Comparison of ENCODE assay signal across 8 mouse cellular contexts in genomic region chr13:54425269-54425668, GRCm38 (mm10). TPM values are rescaled to one million over a fixed set of nuclear protein-coding genes. Genes with fewer than 3 reads are reported as not detected.
A peak's percentile ranks its signal among the peaks of the same experiment; 100 is the strongest.
DNase-seq lines count a peak whose midpoint lies in the region; ATAC-seq and TF ChIP-seq lines count a peak whose summit lies in the region.

No protein-coding gene starts in this region.

- intact Hi-C loops in left cerebral cortex, adult 2 months (cut with DNase I), result no loop called here

- H3K27ac ChIP-seq in liver, embryonic 16.5 days (ENCODE audit: low read length), result peak overlapping the region; percentile 66
- no peak overlapping the region for H3K27ac ChIP-seq in left cerebral cortex, adult 2 months

- no peak overlapping the region for H3K9ac ChIP-seq in liver, embryonic 16.5 days (ENCODE audit: low read depth, low read length)

- no peaks in the 10 kb centered on the region; the same call in 1 of the 2 replicates for H3K4me1 ChIP-seq in liver, embryonic 16.5 days (ENCODE audit: control insufficient read depth, low read depth, low read length)

- DNase-seq in retina, postnatal 1 day, result peak; percentile 29
- no peak for DNase-seq in retina, embryonic 14.5 days (ENCODE audit: low spot score)
- peak; percentile 86 for DNase-seq in kidney, adult 11 months
- peak; percentile 12 for DNase-seq in ovary, postnatal 36 days (ENCODE audit: low spot score)
- no peak for DNase-seq in left cerebral cortex, adult 2 months (ENCODE audit: extremely low spot score in 1 of 2, low spot score in 2 of 2)
- DNase-seq in cerebellum, adult 11-12 months, result no peak
- no peak for DNase-seq in cerebellum, adult 11 months

- H3K27me3 ChIP-seq in liver, embryonic 16.5 days (ENCODE audit: control insufficient read depth, insufficient read depth, low read depth, low read length), result no peaks in the 10 kb centered on the region

- H3K9me3 ChIP-seq in liver, embryonic 16.5 days (replicated peaks; ENCODE audit: control insufficient read depth, low read length), result no peaks in the 10 kb centered on the region

- H3K36me3 ChIP-seq in liver, embryonic 16.5 days (ENCODE audit: control insufficient read depth, insufficient read depth), result no peaks in the 10 kb centered on the region

- no peak for TF ChIP-seq CTCF in left cerebral cortex, adult 2 months (IDR thresholded peaks at IDR 0.05)

- H3K4me2 ChIP-seq in liver, embryonic 16.5 days (ENCODE audit: low read depth, low read length), result no peak overlapping the region

- 56% methylated on average over 2 of the region's 2 CpGs for whole genome bisulfite sequencing in liver, embryonic 16.5 days (ENCODE audit: insufficient replicate concordance)

- ATAC-seq in liver, embryonic 16.5 days (ENCODE audit: low read depth), result peak; percentile 94

- H3K4me3 ChIP-seq in liver, embryonic 16.5 days (ENCODE audit: low read depth, low read length), result no peak overlapping the region
- H3K4me3 ChIP-seq in left cerebral cortex, adult 2 months, result no peak overlapping the region

RNA-seq across cellular contexts. Expression of gene Thoc3, which starts 43.4 kb away (rescaled TPM):
- 33.4 and 37.6 TPM in 2 replicates for polyA plus RNA-seq in liver, embryonic 16.5 days (2015; fragmentation: Nextera tagmentation; extraction: Ambion mirVana)
- 10 to 100 TPM; 35.6 to 36.0 TPM for total RNA-seq in left cerebral cortex, adult 2 months (2021)

RNA-seq across cellular contexts. Expression of gene Cplx2, which starts 54.1 kb away (rescaled TPM):
- 0.61 and 0.70 TPM in 2 replicates for polyA plus RNA-seq in liver, embryonic 16.5 days (2015; fragmentation: Nextera tagmentation; extraction: Ambion mirVana)
- total RNA-seq in left cerebral cortex, adult 2 months (2021), result 100 to 1,000 TPM; 798 to 848 TPM

Comparison
In these comparisons a context has a peak if more than half of its experiments do, and no peak if none do; other contexts are left out.
1. DNase-seq: peak in retina, postnatal 1 day (single experiment), kidney, adult 11 months (single experiment) and ovary, postnatal 36 days (single experiment); none in retina, embryonic 14.5 days (single experiment), left cerebral cortex, adult 2 months (0 of 2), cerebellum, adult 11-12 months (single experiment) and cerebellum, adult 11 months (single experiment).